Mouse (Mus musculus) erythroid progenitor cell, adult 5-6 weeks (primary cell): ENCODE measurements around the gene Ttl. TPM values are rescaled to one million over a fixed set of nuclear protein-coding genes. Genes with fewer than 3 reads are reported as not detected.

Source experiments
- total RNA-seq, 2 experiments: library from RNA; stranded (forward) in 1 of 2; stranded (reverse) in 1 of 2; fragments of 150-400 nt in 1 of 2; fragments of 186-747, 209-891 nt in 1 of 2; gene quantifications; 2 replicates each; pipeline versions ENCODE4 v1.2.3 to v1.2.4; 2015 to 2017; ENCODE audit warnings: low replicate concordance in 2 of 2

Gene Ttl
- total RNA-seq, 2 experiments from 2014 or later, result 2.1 TPM; not detected in 1

Other genes starting within 250 kb of the Ttl start
- 3.6 and 9.6 TPM in 2 replicates for gene Tmem87b, start 247.8 kb upstream of the Ttl start, total RNA-seq (2015; ENCODE audit: low replicate concordance)
- 4.9 and 17.8 TPM in 2 replicates for gene Tmem87b, start 247.8 kb upstream of the Ttl start, total RNA-seq (2017; ENCODE audit: low replicate concordance)
- gene Fbln7, start 203.0 kb upstream of the Ttl start, total RNA-seq (2015; ENCODE audit: low replicate concordance), result not detected in 2 replicates
- not detected in 2 replicates for gene Fbln7, start 203.0 kb upstream of the Ttl start, total RNA-seq (2017; ENCODE audit: low replicate concordance)
- gene Zc3h8, start 121.9 kb upstream of the Ttl start, total RNA-seq (2015; ENCODE audit: low replicate concordance), result 1.8 TPM in 1 of 2 replicates, not detected in the other
- 2.1 TPM in 1 of 2 replicates, not detected in the other for gene Zc3h8, start 121.9 kb upstream of the Ttl start, total RNA-seq (2017; ENCODE audit: low replicate concordance)
- 3.8 and 7.9 TPM in 2 replicates for gene Zc3h6, start 98.5 kb upstream of the Ttl start, total RNA-seq (2015; ENCODE audit: low replicate concordance)
- gene Zc3h6, start 98.5 kb upstream of the Ttl start, total RNA-seq (2017; ENCODE audit: low replicate concordance), result 3.2 and 4.9 TPM in 2 replicates
- 2.5 TPM in 1 of 2 replicates, not detected in the other for gene Gm10762, start 98.2 kb upstream of the Ttl start, total RNA-seq (2015; ENCODE audit: low replicate concordance)
- gene Gm10762, start 98.2 kb upstream of the Ttl start, total RNA-seq (2017; ENCODE audit: low replicate concordance), result 0.51 and 4.5 TPM in 2 replicates
- gene Vinac1, start 17.8 kb upstream of the Ttl start, total RNA-seq (2015; ENCODE audit: low replicate concordance), result not detected in 2 replicates
- not detected in 2 replicates for gene Vinac1, start 17.8 kb upstream of the Ttl start, total RNA-seq (2017; ENCODE audit: low replicate concordance)
- 2.1 and 2.5 TPM in 2 replicates for gene Polr1b, start 35.1 kb downstream of the Ttl start, total RNA-seq (2015; ENCODE audit: low replicate concordance)
- gene Polr1b, start 35.1 kb downstream of the Ttl start, total RNA-seq (2017; ENCODE audit: low replicate concordance), result 2.8 and 5.7 TPM in 2 replicates
- gene Chchd5, start 63.8 kb downstream of the Ttl start, total RNA-seq (2015; ENCODE audit: low replicate concordance), result 11.3 and 15.9 TPM in 2 replicates
- 7.0 and 8.7 TPM in 2 replicates for gene Chchd5, start 63.8 kb downstream of the Ttl start, total RNA-seq (2017; ENCODE audit: low replicate concordance)
- gene Slc20a1, start 132.8 kb downstream of the Ttl start, total RNA-seq (2015; ENCODE audit: low replicate concordance), result 242 and 248 TPM in 2 replicates
- gene Slc20a1, start 132.8 kb downstream of the Ttl start, total RNA-seq (2017; ENCODE audit: low replicate concordance), result 739 and 881 TPM in 2 replicates
- 286 and 290 TPM in 2 replicates for gene Ckap2l, start 231.3 kb downstream of the Ttl start, total RNA-seq (2015; ENCODE audit: low replicate concordance)
- 162 and 200 TPM in 2 replicates for gene Ckap2l, start 231.3 kb downstream of the Ttl start, total RNA-seq (2017; ENCODE audit: low replicate concordance)
- gene Il1a, start 244.0 kb downstream of the Ttl start, total RNA-seq (2015; ENCODE audit: low replicate concordance), result not detected in 2 replicates
- 0.51 and 1.1 TPM in 2 replicates for gene Il1a, start 244.0 kb downstream of the Ttl start, total RNA-seq (2017; ENCODE audit: low replicate concordance)